In genomic region chr12:92187133-92187482, GRCm38 (mm10) we compare ENCODE assay signal across 25 mouse cellular contexts.
DNase-seq lines count a peak whose midpoint lies in the region; ATAC-seq lines count a peak whose summit lies in the region.
"Had no signal": no experiment of that assay in that cellular context is flagged by ENCODE, and none has a peak within 500 bp of the region (broad histone marks: within the 10 kb centered on the region; RNA-seq: fewer than 3 reads in every experiment).

No protein-coding gene starts in this region.

- H3K27ac ChIP-seq in embryonic facial prominence, embryonic 14.5 days (replicated peaks; ENCODE audit: low read depth, low read length) = no peak overlapping the region
- H3K27ac ChIP-seq in embryonic facial prominence, embryonic 10.5 days (replicated peaks) = no peak overlapping the region
- no peak overlapping the region for H3K27ac ChIP-seq in kidney, embryonic 14.5 days (ENCODE audit: low read depth, low read length)
- peak overlapping the region; percentile 47 for H3K27ac ChIP-seq in kidney, embryonic 16.5 days (ENCODE audit: low read length)
- 0 out of 2 replicates have a peak overlapping the region, but pooled peaks have one; percentile 9 for H3K27ac ChIP-seq in neural tube, embryonic 15.5 days (replicated peaks)
- H3K27ac ChIP-seq: embryonic facial prominence, embryonic 13.5 days; forebrain, embryonic 13.5 days; forebrain, embryonic 15.5 days had no signal

- no peak overlapping the region for H3K9ac ChIP-seq in embryonic facial prominence, embryonic 14.5 days (ENCODE audit: low read depth, low read length)
- H3K9ac ChIP-seq in kidney, embryonic 14.5 days (ENCODE audit: low read depth, low read length) = no peak overlapping the region
- no peak overlapping the region for H3K9ac ChIP-seq in kidney, embryonic 16.5 days (replicated peaks; ENCODE audit: low read length)
- no peak overlapping the region for H3K9ac ChIP-seq in neural tube, embryonic 15.5 days (replicated peaks)
- H3K9ac ChIP-seq: embryonic facial prominence, embryonic 13.5 days; forebrain, embryonic 13.5 days; forebrain, embryonic 15.5 days had no signal

- no peak overlapping the region for H3K4me3 ChIP-seq in embryonic facial prominence, embryonic 14.5 days (ENCODE audit: low read depth, low read length)
- H3K4me3 ChIP-seq in embryonic facial prominence, embryonic 10.5 days = no peak overlapping the region
- no peak overlapping the region for H3K4me3 ChIP-seq in kidney, embryonic 14.5 days (ENCODE audit: low read length)
- no peak overlapping the region for H3K4me3 ChIP-seq in kidney, embryonic 16.5 days (ENCODE audit: low read length)
- H3K4me3 ChIP-seq in neural tube, embryonic 15.5 days (replicated peaks) = no peak overlapping the region
- H3K4me3 ChIP-seq: embryonic facial prominence, embryonic 13.5 days; forebrain, embryonic 13.5 days; forebrain, embryonic 15.5 days had no signal

- H3K36me3 ChIP-seq in embryonic facial prominence, embryonic 14.5 days (ENCODE audit: control insufficient read depth, insufficient read depth, low read length) = no peaks in the 10 kb centered on the region
- no peaks in the 10 kb centered on the region for H3K36me3 ChIP-seq in embryonic facial prominence, embryonic 10.5 days (replicated peaks)
- H3K36me3 ChIP-seq in kidney, embryonic 14.5 days (ENCODE audit: control insufficient read depth, insufficient read depth, low read length) = no peaks in the 10 kb centered on the region
- no peaks in the 10 kb centered on the region for H3K36me3 ChIP-seq in kidney, embryonic 16.5 days (ENCODE audit: insufficient read depth, low read length)
- no peaks in the 10 kb centered on the region for H3K36me3 ChIP-seq in neural tube, embryonic 15.5 days
- H3K36me3 ChIP-seq: embryonic facial prominence, embryonic 13.5 days; forebrain, embryonic 15.5 days; G1E had no signal

- H3K9me3 ChIP-seq in embryonic facial prominence, embryonic 14.5 days (ENCODE audit: control insufficient read depth, low read length) = no peaks in the 10 kb centered on the region
- H3K9me3 ChIP-seq in embryonic facial prominence, embryonic 10.5 days = no peaks in the 10 kb centered on the region
- H3K9me3 ChIP-seq in kidney, embryonic 14.5 days (ENCODE audit: control insufficient read depth, low read length) = no peaks in the 10 kb centered on the region
- no peaks in the 10 kb centered on the region for H3K9me3 ChIP-seq in kidney, embryonic 16.5 days (ENCODE audit: low read length)
- no peaks in the 10 kb centered on the region for H3K9me3 ChIP-seq in neural tube, embryonic 15.5 days (replicated peaks)
- H3K9me3 ChIP-seq: embryonic facial prominence, embryonic 13.5 days; forebrain, embryonic 13.5 days; forebrain, embryonic 15.5 days; G1E had no signal

- peak; percentile 12; the same call in 1 of the 2 replicates for ATAC-seq in embryonic facial prominence, embryonic 14.5 days (ENCODE audit: low read depth)
- ATAC-seq in kidney, embryonic 14.5 days (ENCODE audit: low FRiP score, low TSS enrichment) = peak; percentile 73; the same call in 1 of the 2 replicates
- ATAC-seq in kidney, embryonic 16.5 days (ENCODE audit: low FRiP score, low TSS enrichment) = peak; percentile 84
- no peak for ATAC-seq in neural tube, embryonic 15.5 days (ENCODE audit: low FRiP score)
- ATAC-seq: activated CD4-positive, CD25-positive, alpha-beta regulatory T cell, adult 4 months; CD4-positive, CD25-positive, alpha-beta regulatory T cell, adult 4 months; forebrain, embryonic 13.5 days; forebrain, embryonic 15.5 days; Patski had no signal

- no peaks in the 10 kb centered on the region for H3K27me3 ChIP-seq in embryonic facial prominence, embryonic 14.5 days (replicated peaks; ENCODE audit: control insufficient read depth, insufficient read depth, low read length)
- H3K27me3 ChIP-seq in embryonic facial prominence, embryonic 10.5 days (replicated peaks; ENCODE audit: low read depth, poor library complexity, severe bottlenecking) = no peaks in the 10 kb centered on the region
- no peaks in the 10 kb centered on the region for H3K27me3 ChIP-seq in kidney, embryonic 14.5 days (ENCODE audit: control insufficient read depth, insufficient read depth, low read length)
- no peaks in the 10 kb centered on the region for H3K27me3 ChIP-seq in kidney, embryonic 16.5 days (ENCODE audit: insufficient read depth, low read length)
- H3K27me3 ChIP-seq in neural tube, embryonic 15.5 days (replicated peaks) = no peaks in the 10 kb centered on the region
- H3K27me3 ChIP-seq: CH12.LX; embryonic facial prominence, embryonic 13.5 days; forebrain, embryonic 13.5 days; forebrain, embryonic 15.5 days had no signal

- no peaks in the 10 kb centered on the region for H3K4me1 ChIP-seq in embryonic facial prominence, embryonic 14.5 days (ENCODE audit: control insufficient read depth, insufficient read depth, low read length)
- peaks cover 2% of the 10 kb centered on the region; the same call in 1 of the 2 replicates for H3K4me1 ChIP-seq in embryonic facial prominence, embryonic 10.5 days
- no peaks in the 10 kb centered on the region for H3K4me1 ChIP-seq in kidney, embryonic 14.5 days (ENCODE audit: control insufficient read depth, insufficient read depth, low read length)
- no peaks in the 10 kb centered on the region for H3K4me1 ChIP-seq in kidney, embryonic 16.5 days (ENCODE audit: insufficient read depth, low read length)
- H3K4me1 ChIP-seq in neural tube, embryonic 15.5 days = no peaks in the 10 kb centered on the region; the same call in 1 of the 2 replicates
- H3K4me1 ChIP-seq: embryonic facial prominence, embryonic 13.5 days; forebrain, embryonic 13.5 days; forebrain, embryonic 15.5 days had no signal

- DNase-seq in embryonic facial prominence, embryonic 14.5 days (ENCODE audit: low spot score) = peak; percentile 13
- DNase-seq in embryonic facial prominence, embryonic 10.5 days (ENCODE audit: low spot score) = no peak
- DNase-seq in kidney, adult 18-20 months = no peak
- no peak for DNase-seq in kidney, postnatal 4 days
- no peak for DNase-seq in neural tube, embryonic 10.5 days (ENCODE audit: extremely low spot score, low spot score)
- DNase-seq: adrenal gland, adult 8-10 months; adrenal gland, postnatal 14 days; adrenal gland, postnatal 36 days; B cell, adult 2 months; cerebellum, adult 11-12 months; cerebellum, adult 2 months; cerebellum, adult 9-10 months; cerebellum, postnatal 10 days; cerebellum, postnatal 25 days had no signal

- WGBS in embryonic facial prominence, embryonic 14.5 days = 69% methylated on average over 2 of the region's 2 CpGs
- WGBS in embryonic facial prominence, embryonic 10.5 days = 75% methylated on average over 2 of the region's 2 CpGs
- WGBS in kidney, embryonic 14.5 days = 44% methylated on average over 2 of the region's 2 CpGs
- WGBS in kidney, embryonic 16.5 days = 30% methylated on average over 2 of the region's 2 CpGs
- 61% methylated on average over 2 of the region's 2 CpGs for WGBS in neural tube, embryonic 15.5 days

- no peak overlapping the region for H3K4me2 ChIP-seq in embryonic facial prominence, embryonic 14.5 days (ENCODE audit: low read depth, low read length)
- H3K4me2 ChIP-seq in kidney, embryonic 14.5 days (replicated peaks; ENCODE audit: low read depth, low read length) = no peak overlapping the region
- H3K4me2 ChIP-seq in kidney, embryonic 16.5 days (replicated peaks; ENCODE audit: low read depth, low read length) = no peak overlapping the region
- no peak overlapping the region for H3K4me2 ChIP-seq in neural tube, embryonic 15.5 days
- H3K4me2 ChIP-seq: embryonic facial prominence, embryonic 13.5 days; forebrain, embryonic 13.5 days; forebrain, embryonic 15.5 days had no signal

Comparison
In these comparisons a context has a peak if more than half of its experiments do, and no peak if none do; other contexts are left out.
1. H3K27ac ChIP-seq: peak in kidney, embryonic 16.5 days (single experiment) and neural tube, embryonic 15.5 days (single experiment); none in embryonic facial prominence, embryonic 14.5 days (single experiment), embryonic facial prominence, embryonic 10.5 days (single experiment) and kidney, embryonic 14.5 days (single experiment).